In the genomic region with DNA sequence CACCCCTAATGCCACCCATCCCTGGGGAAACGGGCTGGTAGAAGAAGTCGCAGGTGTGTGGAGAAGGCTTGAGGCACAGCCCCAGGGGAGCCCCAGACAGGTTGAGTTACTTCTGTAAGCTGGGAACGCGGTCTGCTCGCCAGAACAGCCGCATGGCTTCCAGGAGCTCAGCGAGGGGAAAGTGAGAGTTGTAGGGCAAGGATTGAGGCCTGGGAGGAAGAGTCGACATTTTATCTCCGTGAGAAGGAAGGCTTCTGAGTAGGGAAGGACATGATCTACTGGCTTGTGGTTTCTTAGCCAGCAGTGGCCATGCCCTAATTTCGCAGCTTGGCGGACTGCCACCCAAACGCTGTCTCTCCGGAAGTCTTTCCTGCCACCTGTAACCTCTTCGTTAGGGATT, we compare ENCODE assay signal across 8 mouse cellular contexts. TPM values are rescaled to one million over a fixed set of nuclear protein-coding genes. Genes with fewer than 3 reads are reported as not detected.
DNase-seq lines count a peak whose midpoint lies in the region; ATAC-seq and TF ChIP-seq lines count a peak whose summit lies in the region.

No protein-coding gene starts in this region.

- H3K4me3 ChIP-seq in layer of hippocampus, adult 2 months, result peak overlapping the region; percentile 68
- H3K4me3 ChIP-seq in embryonic facial prominence, embryonic 12.5 days, result peak overlapping the region; percentile 64
- H3K4me3 ChIP-seq in midbrain, embryonic 11.5 days (ENCODE audit: low read depth, low read length), result peak overlapping the region; percentile 59

- peaks cover 14% of the 10 kb centered on the region; the same call in 1 of the 2 replicates for H3K4me1 ChIP-seq in embryonic facial prominence, embryonic 12.5 days
- peaks cover 4% of the 10 kb centered on the region for H3K4me1 ChIP-seq in midbrain, embryonic 11.5 days (ENCODE audit: control insufficient read depth, insufficient read depth, low read length)

- WGBS in embryonic facial prominence, embryonic 12.5 days, result 3% methylated on average over 14 of the region's 14 CpGs
- 5% methylated on average over 14 of the region's 14 CpGs for WGBS in midbrain, embryonic 11.5 days

- no peaks in the 10 kb centered on the region for H3K36me3 ChIP-seq in embryonic facial prominence, embryonic 12.5 days
- H3K36me3 ChIP-seq in midbrain, embryonic 11.5 days (ENCODE audit: control insufficient read depth, insufficient read depth, low read length), result no peaks in the 10 kb centered on the region

- peak overlapping the region; percentile 99 for H3K4me2 ChIP-seq in embryonic facial prominence, embryonic 12.5 days (replicated peaks)
- peak overlapping the region; percentile 96 for H3K4me2 ChIP-seq in midbrain, embryonic 11.5 days

- no peak overlapping the region for H3K9ac ChIP-seq in embryonic facial prominence, embryonic 12.5 days
- no peak overlapping the region; the same call in 1 of the 2 replicates for H3K9ac ChIP-seq in midbrain, embryonic 11.5 days (ENCODE audit: low read length)

- TF ChIP-seq CTCF in layer of hippocampus, adult 2 months (conservative IDR thresholded peaks at IDR 0.05), result no peak

- DNase-seq in layer of hippocampus, adult 2 months (ENCODE audit: low spot score in 2 of 2), result no peak
- no peak for DNase-seq in layer of hippocampus, adult 9-11 months
- peak; percentile 46 for DNase-seq in adrenal gland, adult 8-10 months
- DNase-seq in kidney, adult 9 months, result peak; percentile 30
- DNase-seq in midbrain, embryonic 11.5 days (ENCODE audit: low spot score, missing footprints), result peak; percentile 94
- no peak for DNase-seq in spleen, postnatal 10 days (ENCODE audit: low spot score in 2 of 2)
- DNase-seq in left cerebral cortex, postnatal 14 days (ENCODE audit: low spot score in 2 of 2), result no peak

- H3K9me3 ChIP-seq in embryonic facial prominence, embryonic 12.5 days, result no peaks in the 10 kb centered on the region
- no peaks in the 10 kb centered on the region for H3K9me3 ChIP-seq in midbrain, embryonic 11.5 days (ENCODE audit: control insufficient read depth, low read length)

- intact Hi-C loops in left cerebral cortex, postnatal 14 days (cut with DNase I), result no loop called here

- H3K27ac ChIP-seq in layer of hippocampus, adult 2 months, result peak overlapping the region; percentile 85
- H3K27ac ChIP-seq in embryonic facial prominence, embryonic 12.5 days, result no peak overlapping the region
- no peak overlapping the region for H3K27ac ChIP-seq in midbrain, embryonic 11.5 days (ENCODE audit: low read depth, low read length)

- ATAC-seq in embryonic facial prominence, embryonic 12.5 days (ENCODE audit: insufficient number of reproducible peaks, insufficient read depth, low FRiP score, low TSS enrichment), result no peak
- ATAC-seq in midbrain, embryonic 11.5 days (ENCODE audit: low FRiP score), result no peak

- H3K27me3 ChIP-seq in embryonic facial prominence, embryonic 12.5 days, result peaks cover 30% of the 10 kb centered on the region
- H3K27me3 ChIP-seq in midbrain, embryonic 11.5 days (ENCODE audit: control insufficient read depth, insufficient read depth, low read length), result peaks cover 38% of the 10 kb centered on the region

RNA-seq across cellular contexts. Expression of a gene that starts 0.9 kb away (rescaled TPM):
- 100 to 1,000 TPM; 291 to 316 TPM for total RNA-seq in layer of hippocampus, adult 2 months (2021)
- total RNA-seq in adrenal gland, adult 8-10 months (2022), result 10 to 100 TPM in 2 of 4 experiments, 1 to 10 TPM in 2; 5.8 to 20.3 (median 11.7) TPM
- 2.6 and 3.3 TPM in 2 replicates for polyA plus RNA-seq in embryonic facial prominence, embryonic 12.5 days (2016; fragmentation: Nextera tagmentation; extraction: Ambion mirVana)
- polyA plus RNA-seq in midbrain, embryonic 11.5 days (2014; fragmentation: Nextera tagmentation; extraction: Ambion mirVana), result 4.3 and 5.2 TPM in 2 replicates
- 100 to 1,000 TPM; 310 to 313 TPM for total RNA-seq in left cerebral cortex, postnatal 14 days (2021)

Comparison
In these comparisons a context has a peak if more than half of its experiments do, and no peak if none do; other contexts are left out.
1. DNase-seq: peak in adrenal gland, adult 8-10 months (single experiment), kidney, adult 9 months (single experiment) and midbrain, embryonic 11.5 days (single experiment); none in layer of hippocampus, adult 2 months (0 of 2), layer of hippocampus, adult 9-11 months (single experiment), spleen, postnatal 10 days (0 of 2) and left cerebral cortex, postnatal 14 days (0 of 2).
2. RNA of a gene that starts 0.9 kb away (total RNA-seq): 291 to 316 TPM in layer of hippocampus, adult 2 months and 310 to 313 TPM in left cerebral cortex, postnatal 14 days; 5.8 to 20.3 TPM in adrenal gland, adult 8-10 months; every median in the first group is over 10 times any median in the second.
3. Peak in every context shown above with its lines, with median percentiles within 50 percentile points of each other: H3K4me3 ChIP-seq.